Mouse (Mus musculus) layer of hippocampus, adult 9-11 months (tissue): Measurements from ENCODE around the gene Hnrnpdl.
A peak's percentile ranks its signal among the peaks of the same experiment; 100 is the strongest.

Experiments
- DNase-seq: peaks from one replicate; pipeline ENCODE4 v3.0.0; 2022

Gene Hnrnpdl

GRCm38 (mm10) chr5:100044621-100045020 is 5.2 kb upstream of the Hnrnpdl start:
- no peak for DNase-seq

- no peak for DNase-seq
Measured at GRCm38 (mm10) chr5:100044030-100044429, 4.6 kb upstream of the Hnrnpdl start.

GRCm38 (mm10) chr5:100043361-100043760 is 3.9 kb upstream of the Hnrnpdl start:
- DNase-seq = peak; percentile 52

GRCm38 (mm10) chr5:100042467-100042866 is 3.0 kb upstream of the Hnrnpdl start:
- DNase-seq = no peak

- DNase-seq = no peak
Measured at GRCm38 (mm10) chr5:100041272-100041671, 1.8 kb upstream of the Hnrnpdl start.

- DNase-seq = no peak
Measured at GRCm38 (mm10) chr5:100040281-100040784, 869 bp upstream of the Hnrnpdl start.

- peak; percentile 96 for DNase-seq
Measured at GRCm38 (mm10) chr5:100038714-100039601, 506 bp downstream of the Hnrnpdl start.

GRCm38 (mm10) chr5:100037965-100038713 is 1.3 kb downstream of the Hnrnpdl start:
- DNase-seq = peak; percentile 89

- DNase-seq = no peak
Measured at GRCm38 (mm10) chr5:100036681-100037080, 2.8 kb downstream of the Hnrnpdl start.

- no peak for DNase-seq
Measured at GRCm38 (mm10) chr5:100035950-100036349, 3.5 kb downstream of the Hnrnpdl start.

- DNase-seq = no peak
Measured at GRCm38 (mm10) chr5:100032646-100033045, 6.8 kb downstream of the Hnrnpdl start.

GRCm38 (mm10) chr5:100032107-100032506 is 7.4 kb downstream of the Hnrnpdl start:
- no peak for DNase-seq

- peak; percentile 36 for DNase-seq
Measured at GRCm38 (mm10) chr5:100030069-100030468, 9.4 kb downstream of the Hnrnpdl start.

GRCm38 (mm10) chr5:100024868-100025267 is 14.6 kb downstream of the Hnrnpdl start:
- no peak for DNase-seq

- no peak for DNase-seq
Measured at GRCm38 (mm10) chr5:100024403-100024802, 15.1 kb downstream of the Hnrnpdl start.

- no peak for DNase-seq
Measured at GRCm38 (mm10) chr5:100020089-100020488, 19.4 kb downstream of the Hnrnpdl start.

- no peak for DNase-seq
Measured at GRCm38 (mm10) chr5:100012599-100012998, 26.9 kb downstream of the Hnrnpdl start.

- no peak for DNase-seq
Measured at GRCm38 (mm10) chr5:100008485-100008884, 31.0 kb downstream of the Hnrnpdl start.

GRCm38 (mm10) chr5:100007040-100007375 is 32.5 kb downstream of the Hnrnpdl start:
- no peak for DNase-seq

- DNase-seq = no peak
Measured at GRCm38 (mm10) chr5:100006324-100007039, 33.0 kb downstream of the Hnrnpdl start.

GRCm38 (mm10) chr5:100005896-100006295 is 33.6 kb downstream of the Hnrnpdl start:
- no peak for DNase-seq

GRCm38 (mm10) chr5:100005431-100005830 is 34.0 kb downstream of the Hnrnpdl start:
- DNase-seq = no peak

GRCm38 (mm10) chr5:100003895-100004294 is 35.6 kb downstream of the Hnrnpdl start:
- DNase-seq = no peak
